Mouse (Mus musculus): Measurements from ENCODE around the gene Ppara. TPM values are rescaled to one million over a fixed set of nuclear protein-coding genes. Genes with fewer than 3 reads are reported as not detected.
A peak's percentile ranks its signal among the peaks of the same experiment; 100 is the strongest.

Gene Ppara
- polyA plus RNA-seq, 1 experiment from 2014 or later = 2.5 TPM

DNA sequence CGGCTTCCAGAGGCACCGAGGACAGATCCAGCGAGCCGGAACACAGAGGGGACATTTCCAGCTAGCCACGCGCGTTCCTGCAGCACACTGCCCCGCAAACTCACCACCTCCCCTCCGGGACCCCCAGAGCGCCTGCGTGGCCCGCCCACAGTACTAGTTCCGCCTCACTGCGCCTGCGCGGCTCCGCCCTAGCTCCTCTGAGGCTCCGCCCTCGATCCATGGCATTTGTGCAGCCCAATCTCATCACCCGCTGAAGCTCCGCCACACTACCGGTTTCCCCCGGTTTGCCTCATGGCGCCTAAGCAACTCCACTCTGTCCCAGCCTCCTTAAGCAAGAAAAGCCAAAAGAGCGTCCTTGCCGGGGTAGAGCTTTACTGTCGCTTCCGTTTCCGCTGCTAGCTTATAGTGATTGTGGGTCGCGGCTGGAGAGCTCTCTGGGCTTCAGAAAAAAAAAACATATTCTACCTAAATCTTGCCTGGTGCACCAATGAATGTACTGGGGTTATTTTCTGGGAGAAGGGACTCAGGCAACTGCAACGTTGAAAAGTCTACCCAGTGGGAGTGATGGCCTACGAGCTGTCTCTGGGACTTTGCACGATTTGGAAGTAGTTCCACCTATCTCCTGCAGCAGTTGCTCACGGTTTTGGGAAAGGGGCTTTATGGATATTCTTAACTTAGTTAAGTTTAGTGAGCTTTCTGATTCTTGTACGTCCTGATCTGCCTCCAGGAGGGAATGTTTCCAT, 76.9 kb downstream of the Ppara start, which contains the start of gene Cdpf1:
TSS of gene Cdpf1 (minus strand) at position 163 of the 743 bp plus-strand sequence.
- Histone ChIP-seq H3K4me2 (peak within 1 kb of the TSS; percentile 67), H3K4me1 (replicated peaks; ENCODE audit: control insufficient read depth, insufficient read depth, low read length) (peaks cover 14% of the 10 kb centered on the region), H3K36me3 (ENCODE audit: control insufficient read depth, insufficient read depth, low read length) (no peaks in the 10 kb centered on the region), H3K9me3 (ENCODE audit: control insufficient read depth, low read length) (no peaks in the 10 kb centered on the region), H3K4me3 (ENCODE audit: low read depth, low read length) (peak within 1 kb of the TSS; percentile 85), H3K27ac (ENCODE audit: low read depth, low read length) (peak within 1 kb of the TSS; percentile 86), H3K27me3 (replicated peaks; ENCODE audit: control insufficient read depth, insufficient read depth, low read length) (no peaks in the 10 kb centered on the region), H3K9ac (ENCODE audit: low read depth, low read length) (peak within 1 kb of the TSS; percentile 89)
- WGBS = 3% methylated on average over 36 of the region's 36 CpGs
- DNase-seq (ENCODE audit: low spot score) = peak; percentile 97
- ATAC-seq (replicated peaks; ENCODE audit: low FRiP score) = peak; percentile 94

DNA sequence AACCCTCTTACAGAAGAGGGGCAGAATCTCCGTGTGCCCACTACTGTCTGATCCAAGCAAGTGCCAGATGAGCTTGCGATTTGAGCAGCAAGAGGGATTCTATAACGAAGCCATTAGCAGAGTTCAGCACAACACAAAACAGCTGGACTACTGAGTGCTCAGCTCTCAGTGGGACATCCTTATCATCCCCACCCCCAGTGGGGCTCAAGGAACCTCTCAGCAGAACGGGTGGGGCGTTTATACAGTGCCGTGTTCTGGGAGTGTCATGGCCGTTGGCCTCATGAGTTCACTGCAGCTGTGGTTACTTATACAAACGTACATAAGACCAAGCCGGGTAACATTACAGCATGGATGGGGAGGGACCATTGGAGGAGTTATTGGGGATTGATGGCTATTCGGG, 78.6 kb downstream of the Ppara start:
- H3K9ac ChIP-seq (ENCODE audit: low read depth, low read length) = 0 out of 2 replicates have a peak overlapping the region, but pooled peaks have one; percentile 22
- H3K9me3 ChIP-seq (ENCODE audit: control insufficient read depth, low read length) = no peaks in the 10 kb centered on the region; the same call in 1 of the 2 replicates
- ATAC-seq (replicated peaks; ENCODE audit: low FRiP score) = no peak
- H3K4me2 ChIP-seq = peak overlapping the region; percentile 16; the same call in 1 of the 2 replicates
- H3K4me1 ChIP-seq (replicated peaks; ENCODE audit: control insufficient read depth, insufficient read depth, low read length) = peaks cover 14% of the 10 kb centered on the region
- WGBS = 54% methylated on average over 10 of the region's 10 CpGs
- no peak overlapping the region for H3K4me3 ChIP-seq (ENCODE audit: low read depth, low read length)
- no peak overlapping the region for H3K27ac ChIP-seq (ENCODE audit: low read depth, low read length)
- DNase-seq (ENCODE audit: low spot score) = no peak
- no peaks in the 10 kb centered on the region for H3K27me3 ChIP-seq (replicated peaks; ENCODE audit: control insufficient read depth, insufficient read depth, low read length)
- no peaks in the 10 kb centered on the region for H3K36me3 ChIP-seq (ENCODE audit: control insufficient read depth, insufficient read depth, low read length)

- H3K27ac ChIP-seq (ENCODE audit: low read depth, low read length) = 0 out of 2 replicates have a peak within 1 kb of the TSS, but pooled peaks have one; percentile 13
- peak within 1 kb of the TSS; percentile 72 for H3K9ac ChIP-seq (ENCODE audit: low read depth, low read length)
- no peaks in the 10 kb centered on the region; the same call in 1 of the 2 replicates for H3K9me3 ChIP-seq (ENCODE audit: control insufficient read depth, low read length)
- H3K4me3 ChIP-seq (ENCODE audit: low read depth, low read length) = peak within 1 kb of the TSS; percentile 59
- WGBS = 2% methylated on average over 64 of the region's 65 CpGs
- ATAC-seq (replicated peaks; ENCODE audit: low FRiP score) = peak; percentile 73
- peak within 1 kb of the TSS; percentile 92 for H3K4me2 ChIP-seq
- peaks cover 37% of the 10 kb centered on the region for H3K27me3 ChIP-seq (replicated peaks; ENCODE audit: control insufficient read depth, insufficient read depth, low read length)
- DNase-seq (ENCODE audit: low spot score) = peak; percentile 50
- H3K4me1 ChIP-seq (replicated peaks; ENCODE audit: control insufficient read depth, insufficient read depth, low read length) = 0 out of 2 replicates have a peak, but pooled peaks cover 8% of the 10 kb centered on the region
- no peaks in the 10 kb centered on the region for H3K36me3 ChIP-seq (ENCODE audit: control insufficient read depth, insufficient read depth, low read length)
These were observed 86.6 kb downstream of the Ppara start, which contains the start of gene Pkdrej for GRCm38 (mm10) chr15:85821203-85822010. Gene Pkdrej, minus strand, starts transcription at chr15:85821734.

GRCm38 (mm10) chr15:85822011-85822359, 87.2 kb downstream of the Ppara start:
- WGBS = 11% methylated on average over 4 of the region's 4 CpGs
- H3K4me2 ChIP-seq = peak overlapping the region; percentile 92
- no peak overlapping the region for H3K27ac ChIP-seq (ENCODE audit: low read depth, low read length)
- H3K36me3 ChIP-seq (ENCODE audit: control insufficient read depth, insufficient read depth, low read length) = no peaks in the 10 kb centered on the region
- DNase-seq (ENCODE audit: low spot score) (peak; percentile 41), ATAC-seq (replicated peaks; ENCODE audit: low FRiP score) (0 out of 2 replicates have a peak, but pooled peaks have one; percentile 50)
- peak overlapping the region; percentile 59 for H3K4me3 ChIP-seq (ENCODE audit: low read depth, low read length)
- peak overlapping the region; percentile 72; the same call in 1 of the 2 replicates for H3K9ac ChIP-seq (ENCODE audit: low read depth, low read length)
- H3K9me3 ChIP-seq (ENCODE audit: control insufficient read depth, low read length) = no peaks in the 10 kb centered on the region; the same call in 1 of the 2 replicates
- H3K4me1 ChIP-seq (replicated peaks; ENCODE audit: control insufficient read depth, insufficient read depth, low read length) = peaks cover 11% of the 10 kb centered on the region
- H3K27me3 ChIP-seq (replicated peaks; ENCODE audit: control insufficient read depth, insufficient read depth, low read length) = peaks cover 37% of the 10 kb centered on the region

GRCm38 (mm10) chr15:85826676-85827075, 91.9 kb downstream of the Ppara start:
- no peak for DNase-seq (ENCODE audit: low spot score)
- H3K4me3 ChIP-seq (ENCODE audit: low read depth, low read length) = no peak overlapping the region
- WGBS = 34% methylated on average over 5 of the region's 5 CpGs
- H3K27ac ChIP-seq (ENCODE audit: low read depth, low read length) = 0 out of 2 replicates have a peak overlapping the region, but pooled peaks have one; percentile 47
- no peaks in the 10 kb centered on the region for H3K36me3 ChIP-seq (ENCODE audit: control insufficient read depth, insufficient read depth, low read length)
- peak; percentile 84 for ATAC-seq (replicated peaks; ENCODE audit: low FRiP score)
- no peaks in the 10 kb centered on the region for H3K9me3 ChIP-seq (ENCODE audit: control insufficient read depth, low read length)
- peak overlapping the region; percentile 19; the same call in 1 of the 2 replicates for H3K4me2 ChIP-seq
- H3K27me3 ChIP-seq (replicated peaks; ENCODE audit: control insufficient read depth, insufficient read depth, low read length) = peaks cover 16% of the 10 kb centered on the region
- H3K4me1 ChIP-seq (replicated peaks; ENCODE audit: control insufficient read depth, insufficient read depth, low read length) = peaks cover 11% of the 10 kb centered on the region
- no peak overlapping the region for H3K9ac ChIP-seq (ENCODE audit: low read depth, low read length)

- no peak for DNase-seq (ENCODE audit: low spot score)
- Histone ChIP-seq H3K27me3 (replicated peaks; ENCODE audit: control insufficient read depth, insufficient read depth, low read length) (peaks cover 6% of the 10 kb centered on the region), H3K9me3 (ENCODE audit: control insufficient read depth, low read length) (no peaks in the 10 kb centered on the region), H3K27ac (ENCODE audit: low read depth, low read length) (no peak overlapping the region), H3K4me2 (no peak overlapping the region), H3K9ac (ENCODE audit: low read depth, low read length) (no peak overlapping the region), H3K36me3 (ENCODE audit: control insufficient read depth, insufficient read depth, low read length) (no peaks in the 10 kb centered on the region), H3K4me3 (ENCODE audit: low read depth, low read length) (no peak overlapping the region), H3K4me1 (replicated peaks; ENCODE audit: control insufficient read depth, insufficient read depth, low read length) (peaks cover 15% of the 10 kb centered on the region)
- 75% methylated on average over 4 of the region's 4 CpGs for WGBS
- ATAC-seq (replicated peaks; ENCODE audit: low FRiP score) = no peak
These were observed 93.3 kb downstream of the Ppara start for GRCm38 (mm10) chr15:85828071-85828470.

DNA sequence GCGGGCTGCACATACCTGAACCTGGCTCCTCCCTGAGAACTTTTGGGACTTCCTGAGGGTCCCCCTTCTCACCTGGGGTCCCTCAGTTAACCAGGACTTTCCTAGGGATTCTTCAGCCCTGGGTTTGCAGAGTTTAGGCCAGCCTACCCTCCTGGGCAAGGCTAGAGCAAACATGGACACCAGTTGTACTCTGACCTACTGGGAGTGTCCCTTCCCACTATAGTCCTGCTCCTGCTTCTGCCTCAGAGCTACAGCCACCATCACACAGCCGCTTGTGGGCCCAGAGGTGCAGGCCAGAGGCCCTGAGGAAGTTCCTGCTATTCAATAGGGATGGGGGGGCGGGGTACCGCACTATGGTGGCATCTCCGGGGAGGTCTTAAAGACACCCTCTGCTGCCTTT, 94.7 kb downstream of the Ppara start:
- Histone ChIP-seq H3K4me3 (ENCODE audit: low read depth, low read length) (no peak overlapping the region), H3K27me3 (replicated peaks; ENCODE audit: control insufficient read depth, insufficient read depth, low read length) (no peaks in the 10 kb centered on the region), H3K36me3 (ENCODE audit: control insufficient read depth, insufficient read depth, low read length) (no peaks in the 10 kb centered on the region), H3K27ac (ENCODE audit: low read depth, low read length) (peak overlapping the region; percentile 2; the same call in 1 of the 2 replicates), H3K4me2 (no peak overlapping the region), H3K9ac (ENCODE audit: low read depth, low read length) (no peak overlapping the region), H3K4me1 (replicated peaks; ENCODE audit: control insufficient read depth, insufficient read depth, low read length) (peaks cover 15% of the 10 kb centered on the region), H3K9me3 (ENCODE audit: control insufficient read depth, low read length) (no peaks in the 10 kb centered on the region)
- no peak for DNase-seq (ENCODE audit: low spot score)
- WGBS = 64% methylated on average over 5 of the region's 5 CpGs
- ATAC-seq (replicated peaks; ENCODE audit: low FRiP score) = no peak

- Histone ChIP-seq H3K9ac (ENCODE audit: low read depth, low read length) (peak within 1 kb of the TSS; percentile 64), H3K36me3 (ENCODE audit: control insufficient read depth, insufficient read depth, low read length) (no peaks in the 10 kb centered on the region), H3K4me1 (replicated peaks; ENCODE audit: control insufficient read depth, insufficient read depth, low read length) (peaks cover 11% of the 10 kb centered on the region), H3K27ac (ENCODE audit: low read depth, low read length) (peak within 1 kb of the TSS; percentile 64; the same call in 1 of the 2 replicates), H3K27me3 (replicated peaks; ENCODE audit: control insufficient read depth, insufficient read depth, low read length) (no peaks in the 10 kb centered on the region), H3K4me2 (peak within 1 kb of the TSS; percentile 85), H3K9me3 (ENCODE audit: control insufficient read depth, low read length) (no peaks in the 10 kb centered on the region), H3K4me3 (ENCODE audit: low read depth, low read length) (peak within 1 kb of the TSS; percentile 65)
- WGBS = 2% methylated on average over 27 of the region's 27 CpGs
- DNase-seq (ENCODE audit: low spot score) (peak; percentile 78), ATAC-seq (replicated peaks; ENCODE audit: low FRiP score) (peak; percentile 87)
These were observed 97.3 kb downstream of the Ppara start, which contains the start of gene Ttc38 for GRCm38 (mm10) chr15:85831954-85832590. Gene Ttc38, plus strand, starts transcription at chr15:85832306.

Data from liver, embryonic 11.5 days (tissue).